Mouse (Mus musculus): ENCODE measurements around the gene Fkbp5.

The Fkbp5 gene

DNA sequence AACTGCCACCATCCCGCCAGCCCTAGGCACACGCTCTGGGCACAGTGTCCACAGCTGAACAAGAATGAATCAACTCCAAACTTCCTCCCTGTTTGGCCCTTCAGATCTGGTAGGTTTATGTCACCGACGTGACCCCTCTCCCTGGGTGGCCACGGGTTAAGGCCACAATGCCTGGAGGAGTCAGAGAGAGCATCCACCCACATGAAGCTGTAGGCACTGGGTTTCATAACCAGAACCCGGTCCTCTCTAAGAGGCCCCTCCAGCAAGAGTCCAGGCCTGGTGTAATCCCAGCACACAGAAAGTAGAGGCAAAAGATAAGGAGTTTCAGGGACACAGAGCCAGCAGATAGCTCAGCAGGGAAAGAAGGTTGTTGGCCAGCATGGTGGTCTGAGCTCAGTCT lies 13.1 kb downstream of the Fkbp5 start:
- in situ Hi-C loops (cut with MboI, MseI): no loop called here

- in situ Hi-C loops (cut with MboI, MseI): no loop called here
These were observed 15.0 kb downstream of the Fkbp5 start for GRCm38 (mm10) chr17:28502196-28502821.

DNA sequence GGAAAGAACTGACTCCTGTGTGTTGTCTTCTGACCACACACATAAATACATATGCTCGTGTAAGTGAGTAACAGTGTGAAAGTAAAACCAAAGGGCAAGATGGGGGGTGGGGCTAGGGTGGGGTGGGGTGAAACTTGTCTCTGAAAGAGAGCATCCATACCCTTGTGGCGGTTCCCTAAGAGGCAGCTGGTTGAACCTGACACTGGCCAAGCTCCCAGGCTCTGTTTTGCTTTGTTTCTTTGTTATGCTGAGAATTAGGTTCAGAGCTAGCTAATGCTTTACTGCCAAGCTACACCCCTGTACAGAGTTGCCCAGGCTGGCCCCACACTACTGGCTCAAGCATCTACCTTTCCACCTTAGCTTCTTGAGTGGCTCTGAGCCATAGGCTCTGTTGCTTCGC lies 16.9 kb downstream of the Fkbp5 start:
- in situ Hi-C loops (cut with MboI, MseI): no loop called here

- in situ Hi-C loops (cut with MboI, MseI): no loop called here
These were observed 18.1 kb downstream of the Fkbp5 start for GRCm38 (mm10) chr17:28499190-28499589.

DNA sequence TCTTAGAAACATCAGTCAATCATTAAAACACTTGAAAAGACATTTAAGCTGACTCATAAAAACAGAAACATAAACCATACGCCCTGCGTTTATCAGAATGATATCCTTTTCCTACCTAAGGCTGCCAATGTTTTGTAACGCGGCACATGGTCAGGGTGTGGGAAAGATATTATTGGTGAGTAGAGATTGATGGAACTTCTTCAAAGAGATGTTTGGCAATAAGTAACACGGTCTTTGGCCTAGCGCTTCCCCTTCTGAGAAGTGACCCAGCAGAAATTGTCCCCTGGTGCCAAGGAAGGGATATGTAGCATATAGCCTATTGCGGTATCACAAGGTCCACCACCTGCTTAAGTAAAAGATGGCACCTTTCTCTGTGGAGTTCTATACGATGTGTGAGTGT lies 21.5 kb downstream of the Fkbp5 start:
- in situ Hi-C loops (cut with MboI, MseI): no loop called here

DNA sequence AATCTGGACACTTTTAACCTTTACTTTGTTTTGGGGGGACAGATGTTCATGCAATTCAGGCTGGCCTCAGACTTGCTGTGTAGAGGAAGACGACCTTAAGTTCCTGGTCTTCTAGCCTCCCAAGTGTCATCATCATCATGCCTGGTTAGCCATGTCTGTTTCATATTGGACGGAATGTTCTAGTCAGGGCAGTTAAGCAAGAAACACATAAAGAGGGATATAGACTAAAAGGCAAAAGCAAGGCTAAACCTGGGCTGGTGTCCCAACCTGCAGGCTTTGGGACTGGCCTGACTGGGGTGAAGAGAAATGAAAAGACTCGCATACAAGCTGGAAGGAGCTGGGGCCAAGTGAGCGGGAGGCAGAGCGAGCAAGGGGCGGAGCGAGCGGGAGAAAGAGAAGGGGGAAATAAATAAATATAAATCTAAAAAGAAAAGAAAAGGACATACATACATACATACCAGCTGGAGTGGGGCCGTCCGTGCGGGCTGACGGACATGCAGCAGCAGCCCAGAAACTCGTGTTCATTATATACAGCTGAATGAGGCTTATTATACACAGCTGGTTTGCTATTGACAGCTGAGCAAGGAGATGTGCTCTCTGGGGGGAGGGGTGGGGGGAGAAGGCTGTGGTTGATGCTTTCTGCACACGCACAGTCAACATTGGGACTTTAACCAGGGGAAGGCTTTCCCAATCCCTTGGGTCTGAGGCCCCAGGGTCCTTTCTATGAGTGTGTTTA lies 26.1 kb downstream of the Fkbp5 start:
- in situ Hi-C loops (cut with MboI, MseI): no loop called here

DNA sequence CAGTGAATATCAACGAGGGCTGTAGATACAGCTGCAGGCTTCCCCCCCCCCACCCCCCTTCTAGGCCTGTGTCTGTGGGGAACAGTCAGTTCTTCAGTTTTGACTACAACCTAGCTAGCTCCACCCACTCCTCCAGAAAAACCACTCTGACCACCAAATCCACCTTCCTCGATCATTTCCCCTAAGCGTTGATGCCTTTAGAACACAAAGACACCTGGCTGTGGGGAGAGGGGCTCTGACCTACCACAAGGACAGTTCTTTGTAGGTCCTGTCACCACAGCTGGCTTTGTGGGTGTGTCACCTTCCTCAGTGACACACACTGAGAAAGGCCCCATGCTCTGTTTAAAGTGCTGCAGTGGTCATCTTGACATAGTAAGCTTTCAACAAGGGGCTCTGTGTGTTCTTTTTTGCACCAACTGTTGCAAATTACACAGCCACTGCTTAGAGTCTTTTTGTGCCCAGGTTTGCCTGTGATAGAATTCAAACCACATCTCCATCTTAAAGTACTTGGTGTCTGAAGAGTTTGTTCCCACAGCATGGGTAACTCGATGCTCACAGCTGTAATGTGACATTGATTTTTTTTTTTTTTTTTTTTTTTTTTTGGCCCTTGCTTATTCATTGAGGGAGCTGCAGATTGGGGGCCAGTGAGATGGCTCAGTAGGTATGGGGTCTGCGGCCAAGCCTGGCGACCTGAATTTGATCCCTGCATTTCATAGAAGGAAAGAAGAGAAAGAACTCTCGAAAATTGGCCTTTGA lies 28.9 kb downstream of the Fkbp5 start:
- in situ Hi-C loops (cut with MboI, MseI): no loop called here

GRCm38 (mm10) chr17:28487584-28488257 lies 29.6 kb downstream of the Fkbp5 start:
- in situ Hi-C loops (cut with MboI, MseI): no loop called here

GRCm38 (mm10) chr17:28486720-28487119 lies 30.6 kb downstream of the Fkbp5 start:
- in situ Hi-C loops (cut with MboI, MseI): no loop called here

- in situ Hi-C loops (cut with MboI, MseI): no loop called here
These were observed 31.3 kb downstream of the Fkbp5 start for GRCm38 (mm10) chr17:28485977-28486400.

GRCm38 (mm10) chr17:28485446-28485948 lies 31.8 kb downstream of the Fkbp5 start:
- in situ Hi-C loops (cut with MboI, MseI): no loop called here

DNA sequence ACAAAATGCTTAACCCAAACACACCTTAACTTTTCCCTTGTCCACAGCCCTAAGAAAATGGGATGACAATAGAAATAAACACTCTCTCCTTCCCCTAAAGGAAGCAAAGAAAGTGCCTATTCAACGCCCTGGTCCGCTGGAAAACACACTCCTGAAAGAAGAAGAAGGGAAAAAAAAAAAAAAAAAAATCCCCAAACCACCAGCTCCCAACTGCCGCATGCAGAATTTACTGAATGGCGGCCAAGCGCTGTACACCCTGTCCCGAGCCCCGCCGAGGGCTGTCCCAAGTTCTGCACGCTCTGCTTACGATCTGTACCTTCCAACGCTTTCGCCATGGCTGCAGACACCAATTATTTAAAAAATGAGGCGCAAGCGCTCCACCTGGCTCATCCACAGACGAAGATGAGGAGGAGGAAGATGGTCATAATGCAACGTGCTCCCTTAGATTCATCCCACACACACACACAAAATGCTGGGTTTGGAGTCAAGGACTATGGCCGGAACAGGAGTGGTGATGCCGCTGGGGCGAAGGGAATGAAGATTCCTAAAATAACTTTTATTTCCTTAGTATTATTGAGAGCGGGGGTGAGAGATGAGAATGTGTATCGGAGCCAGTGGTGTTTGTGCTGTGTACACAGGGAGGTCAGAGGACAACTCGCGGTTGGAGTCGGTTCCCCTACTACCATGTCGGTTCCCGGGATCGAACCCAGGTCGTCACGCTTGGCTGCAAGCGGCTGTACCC lies 32.5 kb downstream of the Fkbp5 start:
- in situ Hi-C loops (cut with MboI, MseI): no loop called here

DNA sequence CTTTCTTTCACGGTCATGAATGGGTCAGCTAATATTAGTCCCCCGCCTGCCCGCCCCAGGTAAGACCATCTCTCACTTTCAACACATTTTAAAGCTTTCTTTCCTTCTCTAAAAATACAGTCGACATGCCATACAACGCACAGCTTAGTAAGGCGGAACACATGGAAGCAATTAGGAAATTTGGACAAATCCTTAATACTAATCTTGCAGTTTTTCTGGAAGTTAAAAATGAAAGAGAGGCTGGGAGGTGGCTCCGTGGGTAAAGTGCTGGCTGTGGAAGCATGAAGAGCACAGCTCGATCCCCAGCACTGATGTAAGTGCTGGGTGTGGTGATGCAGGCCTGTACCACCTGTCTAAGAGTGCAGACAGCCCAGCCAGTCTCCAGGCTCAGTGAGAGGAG lies 39.9 kb downstream of the Fkbp5 start:
- in situ Hi-C loops (cut with MboI, MseI): loop anchor here (5.0 kb wide), 1 partner anchor 45 kb away; no protein-coding TSS in a partner anchor

GRCm38 (mm10) chr17:28476441-28476840 lies 40.9 kb downstream of the Fkbp5 start:
- in situ Hi-C loops (cut with MboI, MseI): loop anchor here (5.0 kb wide), 1 partner anchor 46 kb away; no protein-coding TSS in a partner anchor

- in situ Hi-C loops (cut with MboI, MseI): loop anchor here (5.0 kb wide), 1 partner anchor 47 kb away; no protein-coding TSS in a partner anchor
These were observed 41.6 kb downstream of the Fkbp5 start for GRCm38 (mm10) chr17:28475593-28476325.

GRCm38 (mm10) chr17:28472696-28473095 lies 44.6 kb downstream of the Fkbp5 start:
- in situ Hi-C loops (cut with MboI, MseI): no loop called here

GRCm38 (mm10) chr17:28470876-28471275 lies 46.5 kb downstream of the Fkbp5 start:
- in situ Hi-C loops (cut with MboI, MseI): no loop called here

- in situ Hi-C loops (cut with MboI, MseI): no loop called here
These were observed 49.6 kb downstream of the Fkbp5 start for GRCm38 (mm10) chr17:28467749-28468148.

DNA sequence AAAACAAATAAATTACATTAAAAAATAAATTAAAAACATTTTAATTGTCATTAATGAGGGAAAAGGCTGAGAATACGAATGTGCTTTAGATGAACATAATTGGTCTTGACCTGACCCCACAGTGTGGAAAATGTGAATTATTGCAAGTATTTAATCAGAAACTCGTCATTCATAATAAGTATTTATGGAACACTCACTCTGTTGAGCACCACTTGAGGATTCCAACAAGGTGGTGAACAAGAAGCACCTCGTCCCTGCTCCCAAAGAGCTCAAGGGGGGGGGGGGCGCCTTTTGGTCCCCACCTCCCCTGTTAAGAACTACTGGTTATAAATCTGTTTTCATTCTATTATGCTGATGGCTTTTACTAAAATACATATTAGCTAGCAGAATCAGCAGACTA lies 51.4 kb downstream of the Fkbp5 start:
- in situ Hi-C loops (cut with MboI, MseI): no loop called here
